Mouse (Mus musculus) right cerebral cortex, postnatal 14 days (tissue): ENCODE data around the gene Slc25a29.

Experiments
- DNase-seq: peaks from one replicate; pipeline ENCODE4 v3.0.0; 2022

The Slc25a29 gene

GRCm38 (mm10) chr12:108833408-108833807 lies 2.3 kb downstream of the Slc25a29 start:
- no peak for DNase-seq

- DNase-seq = no peak
Measured at GRCm38 (mm10) chr12:108832851-108833250, 2.8 kb downstream of the Slc25a29 start.

- no peak for DNase-seq
Measured at GRCm38 (mm10) chr12:108831966-108832643, 3.6 kb downstream of the Slc25a29 start.

GRCm38 (mm10) chr12:108830358-108830757 lies 5.3 kb downstream of the Slc25a29 start:
- DNase-seq = no peak

- no peak for DNase-seq
Measured at GRCm38 (mm10) chr12:108829636-108830035, 6.0 kb downstream of the Slc25a29 start.

GRCm38 (mm10) chr12:108827641-108828040 lies 8.0 kb downstream of the Slc25a29 start:
- DNase-seq = no peak

- DNase-seq = no peak
Measured at GRCm38 (mm10) chr12:108826958-108827535, 8.6 kb downstream of the Slc25a29 start.

GRCm38 (mm10) chr12:108826282-108826957 lies 9.3 kb downstream of the Slc25a29 start:
- DNase-seq = no peak

- DNase-seq = no peak
Measured at GRCm38 (mm10) chr12:108825561-108826224, 10.0 kb downstream of the Slc25a29 start.

- no peak for DNase-seq
Measured at GRCm38 (mm10) chr12:108824225-108824874, 11.3 kb downstream of the Slc25a29 start.

- DNase-seq = no peak
Measured at GRCm38 (mm10) chr12:108823036-108823435, 12.6 kb downstream of the Slc25a29 start.

GRCm38 (mm10) chr12:108820461-108820860 lies 15.2 kb downstream of the Slc25a29 start:
- DNase-seq = no peak

- no peak for DNase-seq
Measured at GRCm38 (mm10) chr12:108816569-108816968, 19.1 kb downstream of the Slc25a29 start.

GRCm38 (mm10) chr12:108814470-108814869 lies 21.2 kb downstream of the Slc25a29 start:
- DNase-seq = no peak

- no peak for DNase-seq
Measured at GRCm38 (mm10) chr12:108812463-108812862, 23.2 kb downstream of the Slc25a29 start.

- no peak for DNase-seq
Measured at GRCm38 (mm10) chr12:108811133-108811532, 24.6 kb downstream of the Slc25a29 start.

GRCm38 (mm10) chr12:108810309-108810708 lies 25.4 kb downstream of the Slc25a29 start:
- DNase-seq = no peak

- DNase-seq = no peak
Measured at GRCm38 (mm10) chr12:108809771-108810170, 25.9 kb downstream of the Slc25a29 start.

GRCm38 (mm10) chr12:108808465-108808864 lies 27.2 kb downstream of the Slc25a29 start:
- no peak for DNase-seq

- no peak for DNase-seq
Measured at GRCm38 (mm10) chr12:108804388-108804787, 31.3 kb downstream of the Slc25a29 start.

- DNase-seq = no peak
Measured at GRCm38 (mm10) chr12:108801613-108802012, 34.1 kb downstream of the Slc25a29 start.

- DNase-seq = no peak
Measured at GRCm38 (mm10) chr12:108794979-108795537, 40.6 kb downstream of the Slc25a29 start.
